In genomic region chr4:41740380-41741157, GRCm38 (mm10) we compare ENCODE assay signal across 8 mouse cellular contexts. TPM values are rescaled to one million over a fixed set of nuclear protein-coding genes. Genes with fewer than 3 reads are reported as not detected.
DNase-seq lines count a peak whose midpoint lies in the region; ATAC-seq lines count a peak whose summit lies in the region.

No protein-coding gene starts in this region.

- peak overlapping the region; percentile 97 for H3K4me2 ChIP-seq in heart, embryonic 11.5 days
- H3K4me2 ChIP-seq in hindbrain, embryonic 15.5 days = peak overlapping the region; percentile 87

- DNase-seq in heart, adult 9 months (ENCODE audit: low spot score in 2 of 2) = no peak
- DNase-seq in WW6 (ENCODE audit: low read depth, low spot score) = peak; percentile 47
- DNase-seq in liver = peak; percentile 32
- DNase-seq in thymus, postnatal 14 days = peak; percentile 50

- ATAC-seq in heart, embryonic 11.5 days (replicated peaks; ENCODE audit: insufficient number of reproducible peaks, low FRiP score, low TSS enrichment) = peak; percentile 78
- ATAC-seq in hindbrain, embryonic 15.5 days (ENCODE audit: low FRiP score, low read depth) = peak; percentile 89
- ATAC-seq in monocyte, adult 5-6 weeks (replicated peaks; ENCODE audit: insufficient number of reproducible peaks, low FRiP score, low TSS enrichment, poor library complexity, severe bottlenecking) = peak; percentile 65

- peak overlapping the region; percentile 76 for H3K4me3 ChIP-seq in heart, embryonic 11.5 days (ENCODE audit: low read depth, low read length)
- peak overlapping the region; percentile 80 for H3K4me3 ChIP-seq in erythroblast, embryonic 14.5 days (replicated peaks)
- H3K4me3 ChIP-seq in hindbrain, embryonic 15.5 days = peak overlapping the region; percentile 87

- WGBS in heart, embryonic 11.5 days (ENCODE audit: insufficient replicate concordance) = 1% methylated on average over 48 of the region's 48 CpGs
- WGBS in hindbrain, embryonic 15.5 days = under 1% methylated on average over 48 of the region's 48 CpGs

- H3K27me3 ChIP-seq in heart, embryonic 11.5 days (ENCODE audit: control insufficient read depth, insufficient read depth, low read length) = no peaks in the 10 kb centered on the region
- peaks cover 1% of the 10 kb centered on the region; the same call in 1 of the 2 replicates for H3K27me3 ChIP-seq in erythroblast, embryonic 14.5 days (ENCODE audit: control insufficient read depth)
- H3K27me3 ChIP-seq in hindbrain, embryonic 15.5 days = no peaks in the 10 kb centered on the region

- H3K9me3 ChIP-seq in heart, embryonic 11.5 days (replicated peaks; ENCODE audit: control insufficient read depth, low read length) = 0 out of 2 replicates have a peak, but pooled peaks cover under 1% of the 10 kb centered on the region
- H3K9me3 ChIP-seq in erythroblast, embryonic 14.5 days (ENCODE audit: control insufficient read depth, low read length) = no peaks in the 10 kb centered on the region
- no peaks in the 10 kb centered on the region for H3K9me3 ChIP-seq in hindbrain, embryonic 15.5 days

- peak overlapping the region; percentile 82 for H3K27ac ChIP-seq in heart, embryonic 11.5 days (ENCODE audit: low read depth, low read length)
- H3K27ac ChIP-seq in hindbrain, embryonic 15.5 days (replicated peaks) = peak overlapping the region; percentile 90

- H3K36me3 ChIP-seq in heart, embryonic 11.5 days (ENCODE audit: control insufficient read depth, insufficient read depth, low read length) = 0 out of 2 replicates have a peak, but pooled peaks cover 2% of the 10 kb centered on the region
- peaks cover 12% of the 10 kb centered on the region for H3K36me3 ChIP-seq in erythroblast, embryonic 14.5 days (ENCODE audit: control insufficient read depth)
- peaks cover 9% of the 10 kb centered on the region for H3K36me3 ChIP-seq in hindbrain, embryonic 15.5 days

- peak overlapping the region; percentile 87 for H3K9ac ChIP-seq in heart, embryonic 11.5 days (ENCODE audit: low read depth, low read length)
- H3K9ac ChIP-seq in hindbrain, embryonic 15.5 days = peak overlapping the region; percentile 86

- H3K4me1 ChIP-seq in heart, embryonic 11.5 days (ENCODE audit: control insufficient read depth, insufficient read depth, low read length) = peaks cover 7% of the 10 kb centered on the region; the same call in 1 of the 2 replicates
- peaks cover 27% of the 10 kb centered on the region for H3K4me1 ChIP-seq in erythroblast, embryonic 14.5 days (ENCODE audit: control insufficient read depth)
- peaks cover 23% of the 10 kb centered on the region for H3K4me1 ChIP-seq in hindbrain, embryonic 15.5 days (replicated peaks)

RNA-seq across cellular contexts. Expression of gene Arid3c, which starts 9.6 kb away (rescaled TPM):
- not detected in 2 replicates for polyA plus RNA-seq in heart, embryonic 11.5 days (2014; fragmentation: Nextera tagmentation; extraction: Ambion mirVana)
- not detected in 2 replicates for polyA plus RNA-seq in erythroblast, embryonic 14.5 days (2012)
- polyA plus RNA-seq in hindbrain, embryonic 15.5 days (2015; fragmentation: Nextera tagmentation; extraction: Ambion mirVana) = 0.86 and 1.1 TPM in 2 replicates
- not detected in 3 replicates for total RNA-seq in monocyte, adult 5-6 weeks (2017)

RNA-seq across cellular contexts. Expression of gene Galt, which starts 14.5 kb away (rescaled TPM):
- 63.1 and 65.1 TPM in 2 replicates for polyA plus RNA-seq in heart, embryonic 11.5 days (2014; fragmentation: Nextera tagmentation; extraction: Ambion mirVana)
- polyA plus RNA-seq in erythroblast, embryonic 14.5 days (2012) = 0.87 and 2.4 TPM in 2 replicates
- 48.0 and 53.9 TPM in 2 replicates for polyA plus RNA-seq in hindbrain, embryonic 15.5 days (2015; fragmentation: Nextera tagmentation; extraction: Ambion mirVana)
- total RNA-seq in monocyte, adult 5-6 weeks (2017) = 28.2 to 32.8 TPM (median 30.4 TPM) in 3 replicates

RNA-seq across cellular contexts. Expression of gene Sigmar1, which starts 15.4 kb away (rescaled TPM):
- polyA plus RNA-seq in heart, embryonic 11.5 days (2014; fragmentation: Nextera tagmentation; extraction: Ambion mirVana) = 69.9 and 76.8 TPM in 2 replicates
- polyA plus RNA-seq in erythroblast, embryonic 14.5 days (2012) = 1.1 and 1.3 TPM in 2 replicates
- 78.5 and 79.3 TPM in 2 replicates for polyA plus RNA-seq in hindbrain, embryonic 15.5 days (2015; fragmentation: Nextera tagmentation; extraction: Ambion mirVana)
- total RNA-seq in monocyte, adult 5-6 weeks (2017) = 21.7 to 22.0 TPM (median 22.0 TPM) in 3 replicates

RNA-seq across cellular contexts. Expression of gene Dctn3, which starts 17.6 kb away (rescaled TPM):
- 120 and 126 TPM in 2 replicates for polyA plus RNA-seq in heart, embryonic 11.5 days (2014; fragmentation: Nextera tagmentation; extraction: Ambion mirVana)
- 23.8 and 38.0 TPM in 2 replicates for polyA plus RNA-seq in erythroblast, embryonic 14.5 days (2012)
- 298 and 299 TPM in 2 replicates for polyA plus RNA-seq in hindbrain, embryonic 15.5 days (2015; fragmentation: Nextera tagmentation; extraction: Ambion mirVana)
- total RNA-seq in monocyte, adult 5-6 weeks (2017) = 122 to 157 TPM (median 150 TPM) in 3 replicates

RNA-seq across cellular contexts. Expression of gene Rpp25l, which starts 27.2 kb away (rescaled TPM):
- polyA plus RNA-seq in heart, embryonic 11.5 days (2014; fragmentation: Nextera tagmentation; extraction: Ambion mirVana) = 50.2 and 51.6 TPM in 2 replicates
- 7.5 and 11.4 TPM in 2 replicates for polyA plus RNA-seq in erythroblast, embryonic 14.5 days (2012)
- 58.7 and 58.8 TPM in 2 replicates for polyA plus RNA-seq in hindbrain, embryonic 15.5 days (2015; fragmentation: Nextera tagmentation; extraction: Ambion mirVana)
- total RNA-seq in monocyte, adult 5-6 weeks (2017) = 11.6 to 17.4 TPM (median 12.0 TPM) in 3 replicates

Comparison
In these comparisons a context has a peak if more than half of its experiments do, and no peak if none do; other contexts are left out.
1. DNase-seq: peak in WW6 (single experiment), liver (single experiment) and thymus, postnatal 14 days (single experiment); none in heart, adult 9 months (0 of 2).
2. RNA of gene Galt, which starts 14.5 kb away (polyA plus RNA-seq): 63.1 to 65.1 TPM in heart, embryonic 11.5 days and 48.0 to 53.9 TPM in hindbrain, embryonic 15.5 days; 0.87 to 2.4 TPM in erythroblast, embryonic 14.5 days; every median in the first group is over 10 times any median in the second.
3. RNA of gene Sigmar1, which starts 15.4 kb away (polyA plus RNA-seq): 78.5 to 79.3 TPM in hindbrain, embryonic 15.5 days and 69.9 to 76.8 TPM in heart, embryonic 11.5 days; 1.1 to 1.3 TPM in erythroblast, embryonic 14.5 days; every median in the first group is over 10 times any median in the second.
4. Peak in every context shown above with its lines, with median percentiles within 50 percentile points of each other: ATAC-seq and H3K4me3 ChIP-seq.